Mouse (Mus musculus) heart, postnatal 0 days (tissue): ENCODE data around the gene Zscan2.
"Not testable (repeated sequence)": the region's sequence is repeated elsewhere in the genome, so short reads cannot be mapped to it uniquely, and the experiment has no call there.

Source experiments
- CTCF ChIP-seq: IDR thresholded peaks from 2 replicates; pipeline ENCODE4 v1.5.1; 2016; ENCODE audit warnings: antibody characterized with exemption, control low read depth, low read depth
- EP300 ChIP-seq: IDR thresholded peaks from 2 replicates; pipeline ENCODE4 v1.6.1; 2016; ENCODE audit warnings: antibody characterized with exemption, low read depth

DNA sequence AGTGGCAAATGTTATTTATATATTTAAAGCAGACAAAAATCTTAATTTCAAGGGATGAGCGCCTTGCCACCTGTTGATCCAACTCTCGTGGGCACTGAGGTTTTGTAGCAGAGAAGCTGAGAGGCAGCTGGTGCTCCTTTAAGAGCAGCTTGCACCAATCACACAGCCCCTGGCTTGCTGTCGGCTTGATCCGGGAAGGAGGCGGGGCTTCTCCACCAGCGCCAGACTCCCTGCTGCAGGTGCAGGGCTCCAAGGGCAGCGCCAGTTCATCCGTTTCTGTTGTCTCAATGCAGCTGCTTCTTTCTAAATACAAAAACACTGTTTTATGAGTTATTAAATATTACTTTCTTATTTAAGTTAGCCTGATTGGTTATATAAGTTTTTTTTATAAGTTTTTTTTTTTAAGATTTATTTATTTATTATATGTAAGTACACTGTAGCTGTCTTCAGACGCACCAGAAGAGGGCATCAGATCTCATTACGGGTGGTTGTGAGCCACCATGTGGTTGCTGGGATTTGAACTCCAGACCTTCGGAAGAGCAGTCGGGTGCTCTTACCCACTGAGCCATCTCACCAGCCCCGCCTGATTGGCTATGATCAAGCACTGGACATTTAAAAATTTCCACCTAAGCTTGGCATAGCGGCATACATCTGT is 27.6 kb upstream of the Zscan2 start:
- not testable (repeated sequence) for TF ChIP-seq CTCF, EP300
